Mouse (Mus musculus): ENCODE measurements around the gene Bcat1. TPM values are rescaled to one million over a fixed set of nuclear protein-coding genes. Genes with fewer than 3 reads are reported as not detected.

The Bcat1 gene
- total RNA-seq, 4 experiments from 2014 or later, result 24.6 to 48.2 (median 32.4) TPM

GRCm38 (mm10) chr6:145002094-145002936 is 73.7 kb downstream of the Bcat1 start:
- no peak for DNase-seq

- DNase-seq, result no peak
Observed at GRCm38 (mm10) chr6:145001493-145001892, 74.5 kb downstream of the Bcat1 start.

GRCm38 (mm10) chr6:144997229-144997628 is 78.8 kb downstream of the Bcat1 start:
- DNase-seq, result no peak

GRCm38 (mm10) chr6:144992111-144992510 is 83.9 kb downstream of the Bcat1 start:
- no peak for DNase-seq

GRCm38 (mm10) chr6:144989193-144989592 is 86.8 kb downstream of the Bcat1 start:
- DNase-seq, result no peak

GRCm38 (mm10) chr6:144987676-144988075 is 88.3 kb downstream of the Bcat1 start:
- no peak for DNase-seq

GRCm38 (mm10) chr6:144987216-144987615 is 88.8 kb downstream of the Bcat1 start:
- no peak for DNase-seq

- DNase-seq, result no peak
Observed at GRCm38 (mm10) chr6:144984221-144984620, 91.8 kb downstream of the Bcat1 start.

- no peak for DNase-seq
Observed at GRCm38 (mm10) chr6:144982093-144982492, 93.9 kb downstream of the Bcat1 start.

- DNase-seq, result peak; percentile 37
Observed at GRCm38 (mm10) chr6:144972351-144972750, 103.6 kb downstream of the Bcat1 start.

GRCm38 (mm10) chr6:144970900-144971299 is 105.1 kb downstream of the Bcat1 start:
- no peak for DNase-seq

GRCm38 (mm10) chr6:144967536-144967935 is 108.4 kb downstream of the Bcat1 start:
- DNase-seq, result no peak

- DNase-seq, result no peak
Observed at GRCm38 (mm10) chr6:144964205-144964604, 111.8 kb downstream of the Bcat1 start.

GRCm38 (mm10) chr6:144963156-144963555 is 112.8 kb downstream of the Bcat1 start:
- DNase-seq, result no peak

GRCm38 (mm10) chr6:144962013-144962354 is 114.0 kb downstream of the Bcat1 start:
- no peak for DNase-seq

- no peak for DNase-seq
Observed at GRCm38 (mm10) chr6:144961253-144962012, 114.6 kb downstream of the Bcat1 start.

- no peak for DNase-seq
Observed at GRCm38 (mm10) chr6:144955887-144956547, 120.0 kb downstream of the Bcat1 start.

GRCm38 (mm10) chr6:144952885-144953284 is 123.1 kb downstream of the Bcat1 start:
- DNase-seq, result no peak

GRCm38 (mm10) chr6:144944435-144945365 is 131.3 kb downstream of the Bcat1 start:
- DNase-seq, result no peak

Measured in adrenal gland, adult 8-10 months (tissue).